Mouse (Mus musculus) left cerebral cortex, adult 2 months (tissue): ENCODE results near the gene Gm49369. TPM values are rescaled to one million over a fixed set of nuclear protein-coding genes. Genes with fewer than 3 reads are reported as not detected.
"Not testable (repeated sequence)": the region's sequence is repeated elsewhere in the genome, so short reads cannot be mapped to it uniquely, and the experiment has no call there.

Source experiments
- DNase-seq, 2 experiments: peaks; one replicate each; pipeline ENCODE4 v3.0.0; 2021 to 2022; ENCODE audit warnings: low spot score in 2 of 2, mixed read lengths in 1 of 2; ENCODE audit errors: extremely low spot score in 1 of 2
- H3K27ac ChIP-seq: fragments of 200-600 bp; 2 replicates; pipeline ENCODE4 v1.8.1; 2022
- H3K4me3 ChIP-seq: fragments of 200-600 bp; 2 replicates; pipeline ENCODE4 v1.8.1; 2022
- CTCF ChIP-seq: fragments of 200-600 bp; IDR thresholded peaks from 2 replicates; pipeline ENCODE4 v1.8.1; 2022; ENCODE audit warnings: antibody characterized with exemption, mild to moderate bottlenecking, moderate library complexity
- intact Hi-C: fragments of 180-260 bp; cut with DNase I; formaldehyde crosslinking; loops from one replicate; pipeline ENCODE4 v1.15.1; 2025
- total RNA-seq, 2 experiments: library from RNA; stranded (reverse); gene quantifications; 2 replicates each; pipeline ENCODE4 v1.2.3; 2021

The Gm49369 gene
- total RNA-seq, 2 experiments from 2014 or later = 4.3 to 4.5 TPM

DNA sequence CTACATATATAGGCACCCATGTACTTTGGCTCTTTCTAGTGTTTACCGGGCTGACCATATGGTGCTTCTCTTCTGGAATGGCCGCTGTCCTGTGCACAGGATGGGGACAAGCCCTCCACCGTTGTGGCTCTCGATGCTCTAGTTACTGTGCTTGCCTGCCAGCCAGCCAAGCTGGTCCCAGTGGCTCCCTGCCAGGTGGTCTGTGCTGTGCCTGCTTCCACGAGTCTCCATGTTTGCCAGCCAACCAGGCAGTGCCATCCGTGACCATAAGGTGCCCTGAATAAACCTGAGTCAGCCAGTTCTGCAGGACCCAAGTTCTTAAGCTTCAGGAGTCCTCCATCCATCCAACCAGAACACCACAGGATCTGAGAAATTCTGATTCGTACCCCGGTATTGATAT lies 47.3 kb downstream of the Gm49369 start:
- intact Hi-C loops = loop anchor here (2.0 kb wide), 1 partner anchor 198 kb away; the partner anchor contains the start of gene Mrpl23
- Histone ChIP-seq H3K4me3 (no peak overlapping the region), H3K27ac (no peak overlapping the region)
- no peak for TF ChIP-seq CTCF
- DNase-seq = no peak

GRCm38 (mm10) chr7:142334246-142334645 lies 48.2 kb downstream of the Gm49369 start:
- peak; percentile 96 for TF ChIP-seq CTCF
- DNase-seq = peak; percentile 82 to 87
- Histone ChIP-seq H3K4me3 (no peak overlapping the region), H3K27ac (no peak overlapping the region)
- intact Hi-C loops = loop anchor here (1.0 to 5.0 kb wide), 5 partner anchors 101 to 341 kb away; partner anchors contain the start of genes Mrpl23 and Tnnt3

DNA sequence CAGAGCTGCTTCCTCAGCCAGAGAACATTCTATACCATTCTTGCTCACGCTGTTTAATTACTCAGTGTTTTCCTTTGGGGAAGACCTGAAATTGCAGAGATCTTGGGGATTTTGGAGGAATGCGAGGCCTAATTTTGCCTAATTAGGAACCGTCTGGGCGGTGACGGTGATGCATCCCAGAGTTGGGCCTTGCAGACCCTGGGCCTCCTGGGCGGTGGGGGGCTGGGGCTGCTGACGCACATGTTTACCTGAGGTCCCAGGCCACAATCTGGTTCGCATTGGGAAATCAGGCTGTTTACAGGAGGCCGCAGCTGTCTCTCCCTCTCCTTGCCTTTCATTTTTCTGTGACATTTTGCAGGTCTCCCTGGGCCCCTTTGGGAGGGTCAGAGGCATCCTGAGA lies 49.7 kb downstream of the Gm49369 start:
- H3K4me3 ChIP-seq, DNase-seq: not testable (repeated sequence)
- intact Hi-C loops = loop anchor here (5.0 kb wide), 1 partner anchor 165 kb away; the partner anchor contains the start of gene Tnnt3

GRCm38 (mm10) chr7:142331281-142331680 lies 51.2 kb downstream of the Gm49369 start:
- Histone ChIP-seq H3K4me3 (no peak overlapping the region), H3K27ac (no peak overlapping the region)
- intact Hi-C loops = loop anchor here (5.0 kb wide), 1 partner anchor 166 kb away; the partner anchor contains the start of gene Tnnt3
- no peak for TF ChIP-seq CTCF
- DNase-seq = no peak

More for the DNA sequence above, 49.7 kb downstream of the Gm49369 start:
- H3K27ac ChIP-seq = not testable (repeated sequence)

GRCm38 (mm10) chr7:142330271-142330724 lies 52.2 kb downstream of the Gm49369 start:
- Histone ChIP-seq H3K27ac (no peak overlapping the region), H3K4me3 (no peak overlapping the region)
- intact Hi-C loops = loop anchor here (5.0 kb wide), 1 partner anchor 167 kb away; the partner anchor contains the start of gene Tnnt3
- no peak for TF ChIP-seq CTCF
- DNase-seq = no peak

DNA sequence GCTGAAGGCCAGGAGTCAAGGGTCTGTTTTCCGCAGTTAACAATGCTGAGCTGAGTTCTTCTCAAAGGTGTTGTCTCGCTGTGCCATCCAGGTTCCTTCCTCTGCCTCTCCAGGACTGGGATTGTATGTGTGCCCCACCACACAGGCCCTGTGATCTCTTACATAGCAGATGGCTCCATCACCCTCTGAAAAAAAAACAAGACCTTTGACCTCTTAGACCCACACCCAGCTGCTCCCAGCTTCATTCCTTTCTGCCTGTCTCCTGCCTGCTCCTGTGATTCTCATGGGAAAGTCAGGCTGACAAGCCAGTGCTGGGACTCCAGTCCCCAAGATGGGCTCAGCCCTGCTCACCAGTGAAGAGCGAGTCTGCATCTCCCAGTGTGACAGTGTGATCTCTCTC lies 54.0 kb downstream of the Gm49369 start:
- no peak overlapping the region for H3K4me3 ChIP-seq
- no peak for TF ChIP-seq CTCF
- no peak overlapping the region for H3K27ac ChIP-seq
- intact Hi-C loops = no loop called here
- DNase-seq = no peak

GRCm38 (mm10) chr7:142326714-142327445 lies 55.6 kb downstream of the Gm49369 start:
- intact Hi-C loops = no loop called here
- Histone ChIP-seq H3K27ac (no peak overlapping the region), H3K4me3 (no peak overlapping the region)
- no peak for TF ChIP-seq CTCF
- no peak for DNase-seq

DNA sequence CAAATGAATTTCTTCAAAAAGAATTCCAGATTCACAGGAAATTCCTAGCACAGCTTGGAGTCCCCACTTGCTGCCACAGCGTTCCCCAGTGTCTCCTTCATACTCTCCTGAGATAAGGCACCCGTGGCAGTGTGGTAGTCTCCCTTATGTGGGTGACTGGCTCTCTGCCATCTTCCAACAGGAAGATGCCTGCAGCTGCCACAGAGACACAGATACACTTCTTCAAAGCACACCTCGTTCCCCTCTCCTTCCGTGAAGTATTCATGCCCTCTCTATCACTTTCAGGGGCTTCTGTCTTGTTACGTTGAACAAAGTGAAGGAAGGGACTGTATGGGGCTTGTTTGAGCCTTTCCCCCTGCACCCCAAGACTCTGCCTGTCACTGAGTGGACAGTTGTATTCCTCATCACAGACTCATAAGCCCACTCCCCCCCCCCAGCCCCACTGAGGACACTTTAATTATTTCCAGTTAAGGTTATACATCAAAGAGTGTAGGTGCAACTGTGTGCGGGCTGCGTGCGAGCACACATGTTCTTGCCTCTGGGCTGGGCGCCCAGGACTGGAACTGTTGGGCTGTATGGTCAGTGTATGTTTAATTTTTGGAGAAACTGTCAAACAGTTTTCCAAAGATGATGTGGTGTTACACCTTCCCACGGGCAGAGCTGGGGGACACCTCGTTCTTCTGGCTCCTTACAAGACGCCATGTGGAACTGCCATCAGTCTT lies 58.9 kb downstream of the Gm49369 start:
- TF ChIP-seq CTCF = no peak
- DNase-seq = no peak
- no peak overlapping the region for H3K4me3 ChIP-seq
- intact Hi-C loops = no loop called here
- H3K27ac ChIP-seq = no peak overlapping the region

GRCm38 (mm10) chr7:142322641-142323040 lies 59.8 kb downstream of the Gm49369 start:
- no peak overlapping the region for H3K27ac ChIP-seq
- intact Hi-C loops = no loop called here
- DNase-seq = no peak
- TF ChIP-seq CTCF = no peak
- no peak overlapping the region for H3K4me3 ChIP-seq

GRCm38 (mm10) chr7:142321637-142322306 lies 60.7 kb downstream of the Gm49369 start:
- H3K4me3 ChIP-seq, H3K27ac ChIP-seq, intact Hi-C loops, DNase-seq: not testable (repeated sequence)

Other genes with a start within 250 kb of the Gm49369 start
- gene Gm39115, start 246.6 kb downstream of the Gm49369 start, total RNA-seq = not detected
- not detected for gene Gm45337, start 238.1 kb downstream of the Gm49369 start, total RNA-seq
- gene Gm29735, start 225.6 kb downstream of the Gm49369 start, total RNA-seq = not detected
- not detected for gene Gm4553, start 216.9 kb downstream of the Gm49369 start, total RNA-seq
- not detected for gene Krtap5-2, start 206.7 kb downstream of the Gm49369 start, total RNA-seq
- not detected for gene Gm10153, start 192.3 kb downstream of the Gm49369 start, total RNA-seq
- not detected for gene Krtap5-3, start 181.3 kb downstream of the Gm49369 start, total RNA-seq
- gene Gm7579, start 170.8 kb downstream of the Gm49369 start, total RNA-seq = not detected
- not detected for gene Krtap5-5, start 152.7 kb downstream of the Gm49369 start, total RNA-seq
- gene Gm40460, start 141.6 kb downstream of the Gm49369 start, total RNA-seq = not detected
- not detected for gene Gm2431, start 124.3 kb downstream of the Gm49369 start, total RNA-seq
- not detected for gene Gm4559, start 108.3 kb downstream of the Gm49369 start, total RNA-seq
- not detected for gene Krtap5-1, start 85.5 kb downstream of the Gm49369 start, total RNA-seq
- not detected for gene Krtap5-4, start 79.1 kb downstream of the Gm49369 start, total RNA-seq
- 10 to 100 TPM; 31.4 to 36.1 TPM for gene Ifitm10, start 8.9 kb downstream of the Gm49369 start, total RNA-seq
- 100 to 1,000 TPM; 304 TPM for gene Ctsd, start 5.4 kb upstream of the Gm49369 start, total RNA-seq
- not detected for gene Syt8, start 52.2 kb upstream of the Gm49369 start, total RNA-seq
- under 1 TPM in 1 of 2 experiments, not detected in 1; 0.50 TPM for gene Tnni2, start 59.1 kb upstream of the Gm49369 start, total RNA-seq
- gene Lsp1, start 78.1 kb upstream of the Gm49369 start, total RNA-seq = 1 to 10 TPM; 3.4 to 7.1 TPM
- not detected for gene Tnnt3, start 116.2 kb upstream of the Gm49369 start, total RNA-seq
- 1 to 10 TPM; 4.7 to 6.7 TPM for gene Mrpl23, start 150.0 kb upstream of the Gm49369 start, total RNA-seq